Mouse (Mus musculus): ENCODE data around the gene Casq2. TPM values are rescaled to one million over a fixed set of nuclear protein-coding genes. Genes with fewer than 3 reads are reported as not detected.

Gene Casq2
- polyA plus RNA-seq, 1 experiment from 2014 or later, result 33.8 TPM

- H3K4me3 ChIP-seq (ENCODE audit: low read depth, low read length), result no peak overlapping the region
- no peak overlapping the region for H3K9ac ChIP-seq (ENCODE audit: low read depth, low read length)
- peaks cover 28% of the 10 kb centered on the region for H3K4me1 ChIP-seq (ENCODE audit: control insufficient read depth, insufficient read depth, low read length)
- no peak overlapping the region for H3K4me2 ChIP-seq
- H3K27ac ChIP-seq (ENCODE audit: low read depth, low read length), result no peak overlapping the region
- peaks cover 4% of the 10 kb centered on the region; the same call in 1 of the 2 replicates for H3K27me3 ChIP-seq (ENCODE audit: control insufficient read depth, insufficient read depth, low read length)
- 81% methylated on average over 4 of the region's 4 CpGs for whole genome bisulfite sequencing (ENCODE audit: insufficient replicate concordance)
- H3K36me3 ChIP-seq (ENCODE audit: control insufficient read depth, insufficient read depth, low read length), result no peaks in the 10 kb centered on the region
- H3K9me3 ChIP-seq (replicated peaks; ENCODE audit: control insufficient read depth, low read length), result no peaks in the 10 kb centered on the region
- no peak for ATAC-seq (replicated peaks; ENCODE audit: insufficient number of reproducible peaks, low FRiP score, low TSS enrichment)
Observed at GRCm38 (mm10) chr3:102142947-102143346, 56.7 kb downstream of the Casq2 start.

- no peaks in the 10 kb centered on the region for H3K36me3 ChIP-seq (ENCODE audit: control insufficient read depth, insufficient read depth, low read length)
- H3K4me1 ChIP-seq (ENCODE audit: control insufficient read depth, insufficient read depth, low read length), result peaks cover 29% of the 10 kb centered on the region
- WGBS (ENCODE audit: insufficient replicate concordance), result 35% methylated on average over 3 of the region's 3 CpGs
- peak overlapping the region; percentile 66 for H3K27ac ChIP-seq (ENCODE audit: low read depth, low read length)
- H3K4me2 ChIP-seq, result no peak overlapping the region
- H3K9ac ChIP-seq (ENCODE audit: low read depth, low read length), result no peak overlapping the region
- H3K27me3 ChIP-seq (ENCODE audit: control insufficient read depth, insufficient read depth, low read length), result no peaks in the 10 kb centered on the region
- no peaks in the 10 kb centered on the region for H3K9me3 ChIP-seq (replicated peaks; ENCODE audit: control insufficient read depth, low read length)
- ATAC-seq (replicated peaks; ENCODE audit: insufficient number of reproducible peaks, low FRiP score, low TSS enrichment), result no peak
- no peak overlapping the region for H3K4me3 ChIP-seq (ENCODE audit: low read depth, low read length)
Observed at GRCm38 (mm10) chr3:102143536-102143935, 57.3 kb downstream of the Casq2 start.

GRCm38 (mm10) chr3:102144401-102144800 is 58.2 kb downstream of the Casq2 start:
- no peaks in the 10 kb centered on the region for H3K27me3 ChIP-seq (ENCODE audit: control insufficient read depth, insufficient read depth, low read length)
- H3K27ac ChIP-seq (ENCODE audit: low read depth, low read length), result peak overlapping the region; percentile 66
- no peak overlapping the region for H3K9ac ChIP-seq (ENCODE audit: low read depth, low read length)
- no peak overlapping the region for H3K4me3 ChIP-seq (ENCODE audit: low read depth, low read length)
- WGBS (ENCODE audit: insufficient replicate concordance), result 75% methylated on average over 4 of the region's 4 CpGs
- ATAC-seq (replicated peaks; ENCODE audit: insufficient number of reproducible peaks, low FRiP score, low TSS enrichment), result peak; percentile 74
- H3K4me1 ChIP-seq (ENCODE audit: control insufficient read depth, insufficient read depth, low read length), result peaks cover 29% of the 10 kb centered on the region
- no peak overlapping the region for H3K4me2 ChIP-seq
- no peaks in the 10 kb centered on the region for H3K36me3 ChIP-seq (ENCODE audit: control insufficient read depth, insufficient read depth, low read length)
- H3K9me3 ChIP-seq (replicated peaks; ENCODE audit: control insufficient read depth, low read length), result no peaks in the 10 kb centered on the region

GRCm38 (mm10) chr3:102145645-102146386 is 59.6 kb downstream of the Casq2 start:
- Histone ChIP-seq H3K9me3 (replicated peaks; ENCODE audit: control insufficient read depth, low read length) (no peaks in the 10 kb centered on the region), H3K4me2 (no peak overlapping the region), H3K4me3 (ENCODE audit: low read depth, low read length) (no peak overlapping the region), H3K9ac (ENCODE audit: low read depth, low read length) (no peak overlapping the region), H3K27ac (ENCODE audit: low read depth, low read length) (no peak overlapping the region), H3K4me1 (ENCODE audit: control insufficient read depth, insufficient read depth, low read length) (peaks cover 29% of the 10 kb centered on the region), H3K27me3 (ENCODE audit: control insufficient read depth, insufficient read depth, low read length) (no peaks in the 10 kb centered on the region), H3K36me3 (ENCODE audit: control insufficient read depth, insufficient read depth, low read length) (no peaks in the 10 kb centered on the region)
- 58% methylated on average over 6 of the region's 6 CpGs for WGBS (ENCODE audit: insufficient replicate concordance)
- no peak for ATAC-seq (replicated peaks; ENCODE audit: insufficient number of reproducible peaks, low FRiP score, low TSS enrichment)

- Histone ChIP-seq H3K4me3 (ENCODE audit: low read depth, low read length) (no peak overlapping the region), H3K27me3 (ENCODE audit: control insufficient read depth, insufficient read depth, low read length) (no peaks in the 10 kb centered on the region), H3K27ac (ENCODE audit: low read depth, low read length) (no peak overlapping the region), H3K9me3 (replicated peaks; ENCODE audit: control insufficient read depth, low read length) (no peaks in the 10 kb centered on the region), H3K4me2 (no peak overlapping the region), H3K9ac (ENCODE audit: low read depth, low read length) (no peak overlapping the region), H3K36me3 (ENCODE audit: control insufficient read depth, insufficient read depth, low read length) (no peaks in the 10 kb centered on the region), H3K4me1 (ENCODE audit: control insufficient read depth, insufficient read depth, low read length) (peaks cover 29% of the 10 kb centered on the region)
- no peak for ATAC-seq (replicated peaks; ENCODE audit: insufficient number of reproducible peaks, low FRiP score, low TSS enrichment)
- WGBS (ENCODE audit: insufficient replicate concordance), result 84% methylated on average over 6 of the region's 6 CpGs
Observed at GRCm38 (mm10) chr3:102146428-102146827, 60.2 kb downstream of the Casq2 start.

- no peaks in the 10 kb centered on the region for H3K27me3 ChIP-seq (ENCODE audit: control insufficient read depth, insufficient read depth, low read length)
- no peaks in the 10 kb centered on the region for H3K36me3 ChIP-seq (ENCODE audit: control insufficient read depth, insufficient read depth, low read length)
- H3K4me2 ChIP-seq, result no peak overlapping the region
- H3K4me1 ChIP-seq (ENCODE audit: control insufficient read depth, insufficient read depth, low read length), result peaks cover 29% of the 10 kb centered on the region
- no peak overlapping the region for H3K4me3 ChIP-seq (ENCODE audit: low read depth, low read length)
- 76% methylated on average over 4 of the region's 4 CpGs for WGBS (ENCODE audit: insufficient replicate concordance)
- no peak overlapping the region for H3K27ac ChIP-seq (ENCODE audit: low read depth, low read length)
- ATAC-seq (replicated peaks; ENCODE audit: insufficient number of reproducible peaks, low FRiP score, low TSS enrichment), result no peak
- H3K9ac ChIP-seq (ENCODE audit: low read depth, low read length), result no peak overlapping the region
- no peaks in the 10 kb centered on the region for H3K9me3 ChIP-seq (replicated peaks; ENCODE audit: control insufficient read depth, low read length)
Observed at GRCm38 (mm10) chr3:102147189-102147588, 61.0 kb downstream of the Casq2 start.

- Histone ChIP-seq H3K27me3 (ENCODE audit: control insufficient read depth, insufficient read depth, low read length) (no peaks in the 10 kb centered on the region), H3K36me3 (ENCODE audit: control insufficient read depth, insufficient read depth, low read length) (no peaks in the 10 kb centered on the region), H3K27ac (ENCODE audit: low read depth, low read length) (no peak overlapping the region), H3K4me1 (ENCODE audit: control insufficient read depth, insufficient read depth, low read length) (peaks cover 20% of the 10 kb centered on the region), H3K4me2 (no peak overlapping the region), H3K9me3 (replicated peaks; ENCODE audit: control insufficient read depth, low read length) (no peaks in the 10 kb centered on the region), H3K9ac (ENCODE audit: low read depth, low read length) (no peak overlapping the region), H3K4me3 (ENCODE audit: low read depth, low read length) (no peak overlapping the region)
- ATAC-seq (replicated peaks; ENCODE audit: insufficient number of reproducible peaks, low FRiP score, low TSS enrichment), result no peak
- 35% methylated on average over 7 of the region's 7 CpGs for WGBS (ENCODE audit: insufficient replicate concordance)
Observed at GRCm38 (mm10) chr3:102149941-102150340, 63.7 kb downstream of the Casq2 start.

GRCm38 (mm10) chr3:102151850-102152249 is 65.6 kb downstream of the Casq2 start:
- Histone ChIP-seq H3K9ac (ENCODE audit: low read depth, low read length) (no peak overlapping the region), H3K36me3 (ENCODE audit: control insufficient read depth, insufficient read depth, low read length) (peaks cover under 1% of the 10 kb centered on the region; the same call in 1 of the 2 replicates), H3K4me3 (ENCODE audit: low read depth, low read length) (no peak overlapping the region), H3K4me2 (no peak overlapping the region), H3K9me3 (replicated peaks; ENCODE audit: control insufficient read depth, low read length) (no peaks in the 10 kb centered on the region), H3K27ac (ENCODE audit: low read depth, low read length) (no peak overlapping the region), H3K4me1 (ENCODE audit: control insufficient read depth, insufficient read depth, low read length) (peaks cover 9% of the 10 kb centered on the region), H3K27me3 (ENCODE audit: control insufficient read depth, insufficient read depth, low read length) (no peaks in the 10 kb centered on the region)
- ATAC-seq (replicated peaks; ENCODE audit: insufficient number of reproducible peaks, low FRiP score, low TSS enrichment), result no peak
- WGBS (ENCODE audit: insufficient replicate concordance), result 71% methylated on average over 4 of the region's 4 CpGs

- Histone ChIP-seq H3K4me3 (ENCODE audit: low read depth, low read length) (no peak overlapping the region), H3K9ac (ENCODE audit: low read depth, low read length) (no peak overlapping the region), H3K27ac (ENCODE audit: low read depth, low read length) (no peak overlapping the region), H3K36me3 (ENCODE audit: control insufficient read depth, insufficient read depth, low read length) (peaks cover 7% of the 10 kb centered on the region), H3K4me1 (ENCODE audit: control insufficient read depth, insufficient read depth, low read length) (peaks cover 6% of the 10 kb centered on the region), H3K9me3 (replicated peaks; ENCODE audit: control insufficient read depth, low read length) (no peaks in the 10 kb centered on the region), H3K4me2 (no peak overlapping the region), H3K27me3 (ENCODE audit: control insufficient read depth, insufficient read depth, low read length) (no peaks in the 10 kb centered on the region)
- 29% methylated on average over 4 of the region's 4 CpGs for WGBS (ENCODE audit: insufficient replicate concordance)
- no peak; the same call in 1 of the 2 replicates for ATAC-seq (replicated peaks; ENCODE audit: insufficient number of reproducible peaks, low FRiP score, low TSS enrichment)
Observed at GRCm38 (mm10) chr3:102152471-102152870, 66.3 kb downstream of the Casq2 start.
